Mouse (Mus musculus) heart, adult 8-10 months (tissue): ENCODE results near the gene Cfd. TPM values are rescaled to one million over a fixed set of nuclear protein-coding genes. Genes with fewer than 3 reads are reported as not detected.
"Not testable (repeated sequence)": the region's sequence is repeated elsewhere in the genome, so short reads cannot be mapped to it uniquely, and the experiment has no call there.

Source experiments
- DNase-seq: peaks from one replicate; pipeline ENCODE4 v3.0.0; 2022; ENCODE audit warnings: low spot score
- total RNA-seq, 4 experiments: library from RNA; stranded (reverse); gene quantifications; 2 replicates each; pipeline ENCODE4 v1.2.4; 2022

Gene Cfd
- total RNA-seq, 4 experiments from 2014 or later = 12.7 to 46.8 (median 17.8) TPM

GRCm38 (mm10) chr10:79861230-79862048, 29.2 kb upstream of the Cfd start:
- no peak for DNase-seq

GRCm38 (mm10) chr10:79862049-79862788, 28.4 kb upstream of the Cfd start:
- no peak for DNase-seq

- no peak for DNase-seq
Measured at GRCm38 (mm10) chr10:79862925-79863324, 27.7 kb upstream of the Cfd start.

DNA sequence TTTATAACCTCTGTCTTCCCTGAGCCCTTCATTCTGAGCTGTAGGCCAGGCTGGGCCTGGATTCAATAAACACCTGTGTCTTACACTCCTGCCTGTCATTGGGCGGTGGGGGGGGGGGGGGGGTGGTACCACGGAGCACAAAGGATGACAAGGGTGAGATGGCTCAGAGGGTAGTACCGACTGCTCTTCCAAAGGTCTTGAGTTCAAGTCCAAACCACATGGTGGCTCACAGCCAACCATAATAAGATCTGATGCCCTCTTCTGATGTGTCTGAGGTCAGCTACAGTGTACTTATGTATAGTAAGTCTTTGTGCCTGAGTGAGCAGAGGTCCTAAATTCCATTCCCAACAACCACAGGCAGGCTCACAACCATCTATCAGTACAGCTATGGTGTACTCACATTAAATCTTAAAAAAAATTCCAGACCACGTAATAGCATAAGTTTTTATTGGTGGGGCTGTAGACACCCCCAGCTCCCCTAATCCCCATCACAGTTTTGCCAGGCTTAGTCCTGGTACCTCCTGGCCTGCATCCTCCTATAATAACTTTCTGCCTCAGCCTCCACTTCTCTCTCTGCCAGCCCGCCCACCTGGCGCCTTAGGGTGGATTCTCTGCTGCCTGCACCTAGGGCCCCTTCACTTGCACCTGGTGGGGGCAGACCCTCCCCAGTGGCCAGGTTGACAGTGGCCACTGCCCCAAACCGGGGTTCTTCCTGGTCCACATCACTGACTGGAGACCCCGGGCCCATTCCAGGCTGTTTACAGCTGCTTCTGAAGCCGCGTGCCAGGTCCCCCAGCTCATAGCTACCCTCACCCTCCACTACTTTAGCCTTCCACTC, 26.1 kb upstream of the Cfd start:
- no peak for DNase-seq

- DNase-seq = no peak
Measured at GRCm38 (mm10) chr10:79865189-79865601, 25.5 kb upstream of the Cfd start.

DNA sequence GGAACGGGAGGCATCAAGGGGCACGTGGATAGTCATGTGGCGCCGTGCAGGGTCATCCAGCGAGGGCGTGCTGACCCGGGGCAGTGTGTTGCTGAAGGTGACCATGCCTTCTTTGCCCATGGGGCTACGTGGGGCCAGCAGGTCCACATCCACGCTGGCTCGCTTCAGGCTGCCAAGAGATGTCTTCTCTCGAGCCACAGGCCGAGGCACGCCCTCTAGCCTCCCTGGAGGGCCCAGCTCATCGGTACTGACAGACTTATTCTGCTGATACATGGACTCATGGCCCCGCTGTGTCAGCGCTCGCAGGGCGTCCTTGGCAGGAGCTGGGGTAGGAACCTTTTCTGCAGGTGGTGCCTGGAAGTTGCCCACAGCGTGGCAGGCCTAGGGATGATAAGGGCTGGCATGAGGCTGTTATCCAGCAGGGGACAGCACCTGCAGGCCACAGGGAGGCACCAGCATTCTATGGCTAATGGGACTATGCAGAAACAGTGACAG, 24.8 kb upstream of the Cfd start:
- DNase-seq = no peak

DNA sequence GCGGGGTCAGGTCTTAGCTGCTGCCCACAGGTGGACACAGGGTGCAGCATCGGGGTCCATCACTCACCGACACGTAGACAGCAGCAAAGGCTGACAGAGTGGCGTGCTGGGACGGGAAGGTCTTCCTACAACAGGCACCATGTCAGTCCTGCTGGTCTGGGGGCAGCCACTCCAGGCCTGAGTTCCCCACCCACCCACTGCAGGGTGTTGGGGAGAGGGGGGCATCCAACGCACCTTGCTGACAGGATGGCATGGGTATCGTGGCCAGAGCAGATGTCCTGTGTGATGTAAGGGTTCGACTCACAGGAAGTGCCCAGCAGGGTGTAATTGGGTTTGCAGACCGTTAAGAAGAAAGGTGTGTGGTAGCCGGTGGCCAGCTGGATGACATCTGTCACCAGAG, 24.1 kb upstream of the Cfd start:
- no peak for DNase-seq

- DNase-seq = no peak
Measured at GRCm38 (mm10) chr10:79871845-79872244, 18.8 kb upstream of the Cfd start.

- no peak for DNase-seq
Measured at GRCm38 (mm10) chr10:79872862-79873261, 17.8 kb upstream of the Cfd start.

DNA sequence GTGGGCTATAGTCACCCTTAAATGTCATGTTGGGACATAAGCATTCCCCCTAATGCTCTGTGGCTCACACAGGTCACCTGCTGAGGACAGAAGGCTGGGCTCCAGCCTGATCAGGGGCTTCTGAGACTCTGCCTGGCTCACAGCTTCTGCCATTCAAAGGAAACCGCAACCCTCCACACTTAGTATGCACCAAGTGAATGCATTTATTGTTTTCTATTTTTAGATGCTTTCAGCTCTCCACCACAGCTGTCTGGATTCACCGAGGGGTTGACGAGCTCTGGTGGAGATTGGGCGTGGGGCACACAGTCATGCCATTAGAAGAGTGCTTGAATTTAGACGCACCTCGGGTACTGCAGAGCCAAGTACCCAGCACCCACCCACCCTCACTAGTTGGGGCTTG, 17.3 kb upstream of the Cfd start:
- DNase-seq = no peak

GRCm38 (mm10) chr10:79873715-79874289, 16.9 kb upstream of the Cfd start:
- DNase-seq = no peak

- DNase-seq = no peak
Measured at GRCm38 (mm10) chr10:79874290-79874862, 16.3 kb upstream of the Cfd start, which contains the start of the genes Prtn3 and Plppr3. TSS of gene Prtn3 (plus strand) at chr10:79874476. TSS of gene Plppr3 (minus strand) at chr10:79874634.

GRCm38 (mm10) chr10:79877174-79877573, 13.5 kb upstream of the Cfd start:
- DNase-seq = no peak

DNA sequence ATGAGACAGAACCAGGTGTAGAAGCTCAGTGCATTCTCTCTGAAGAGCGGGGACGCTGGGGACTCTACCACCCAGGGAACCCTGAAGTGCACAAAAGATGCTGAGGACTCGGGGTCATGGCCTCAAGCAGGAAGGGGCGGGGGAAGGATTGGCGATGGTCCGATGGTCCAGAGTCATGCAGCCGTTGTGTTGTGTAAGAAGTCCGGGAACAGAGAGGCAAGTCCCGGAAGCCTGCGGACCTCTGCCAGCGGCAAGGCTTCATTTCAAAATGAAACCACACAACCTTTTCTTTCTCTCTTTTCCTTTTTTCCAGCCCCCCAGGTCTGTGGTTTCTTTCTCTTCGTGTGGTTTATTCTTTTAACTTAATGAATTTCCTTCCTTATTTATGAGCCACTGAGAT, 12.9 kb upstream of the Cfd start:
- DNase-seq = no peak

- no peak for DNase-seq
Measured at GRCm38 (mm10) chr10:79879527-79879926, 11.1 kb upstream of the Cfd start.

GRCm38 (mm10) chr10:79880721-79881120, 9.9 kb upstream of the Cfd start:
- DNase-seq = no peak

- no peak for DNase-seq
Measured at GRCm38 (mm10) chr10:79881981-79882380, 8.7 kb upstream of the Cfd start.

DNA sequence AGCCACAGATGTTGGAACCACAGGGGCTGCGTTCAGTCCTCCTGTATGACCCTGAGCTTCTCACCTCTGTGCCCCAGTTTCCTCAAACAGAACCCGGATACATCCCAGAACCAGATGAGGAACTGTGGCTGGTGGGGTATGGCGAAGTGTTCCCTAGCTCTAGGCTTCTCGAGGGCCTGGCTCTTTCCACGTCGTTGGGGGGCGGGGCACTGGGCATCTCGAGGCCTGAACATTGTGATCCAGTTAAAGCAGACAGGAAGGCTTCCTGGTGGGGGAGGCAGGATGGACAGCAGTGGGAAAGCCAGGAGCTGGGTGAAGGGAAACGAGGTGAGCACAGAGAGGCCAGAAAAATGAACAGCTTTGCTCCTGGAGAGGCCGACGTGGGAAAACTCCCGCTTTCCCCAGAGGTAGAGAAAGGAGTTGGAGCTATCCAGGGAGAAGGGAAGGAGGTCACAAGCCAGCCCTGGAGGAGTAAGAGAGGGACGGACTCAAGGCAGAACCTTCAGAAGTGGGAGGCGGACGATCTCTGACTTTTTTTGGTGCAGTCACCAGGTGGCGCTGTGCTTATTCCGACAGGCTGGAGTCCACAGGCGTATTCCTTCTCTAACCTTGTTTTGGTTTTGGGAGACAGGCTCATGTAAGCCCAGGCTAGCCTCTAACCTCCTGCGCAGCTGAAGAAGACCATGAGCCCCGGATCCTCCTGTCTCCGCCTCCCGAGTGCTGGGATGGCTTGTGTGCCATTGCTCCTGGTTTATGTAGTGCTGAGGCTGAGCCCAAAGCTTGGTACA, 7.2 kb upstream of the Cfd start:
- DNase-seq = peak; percentile 79

DNA sequence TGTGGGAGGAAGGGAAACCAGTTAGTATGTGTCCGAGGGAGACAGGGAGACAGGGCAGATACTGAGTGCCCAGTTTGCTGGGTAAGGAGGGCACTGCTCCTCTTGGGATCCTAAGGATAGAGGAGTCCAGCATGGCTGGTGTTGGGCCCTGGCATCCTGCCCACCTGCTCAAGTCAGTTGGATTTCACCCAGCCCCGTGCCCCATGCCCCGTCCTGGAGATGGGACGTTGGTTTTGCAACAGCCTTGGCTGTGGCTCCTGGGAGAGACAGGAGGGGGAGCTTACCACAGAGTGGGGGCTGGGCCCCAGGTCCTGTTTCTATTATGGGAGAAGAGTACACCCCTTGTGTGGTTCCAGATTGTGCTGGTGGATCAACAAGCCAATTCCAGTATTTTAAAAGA, 6.2 kb upstream of the Cfd start:
- peak; percentile 60 for DNase-seq

DNA sequence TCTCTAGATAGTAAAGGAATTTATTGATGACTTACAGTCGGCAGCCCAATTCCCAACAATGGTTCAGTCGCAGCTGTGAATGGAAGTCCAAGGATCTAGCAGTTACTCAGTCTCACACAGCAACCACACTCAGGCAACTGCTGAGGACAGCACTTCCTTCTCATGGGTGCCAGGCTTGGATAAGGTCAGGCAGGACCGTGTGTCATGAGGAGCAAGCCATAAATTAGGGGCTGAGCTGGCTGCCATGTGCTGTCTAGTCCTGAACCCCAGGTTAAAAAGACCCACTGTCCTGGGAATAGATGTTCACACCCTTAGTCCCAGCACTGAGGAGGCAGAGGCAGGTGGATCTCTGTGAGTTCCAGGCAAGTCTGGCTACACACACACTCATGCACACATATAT, 5.7 kb upstream of the Cfd start:
- not testable (repeated sequence) for DNase-seq
